Mouse (Mus musculus) midbrain, embryonic 11.5 days (tissue): ENCODE data around the gene Slc7a12. TPM values are rescaled to one million over a fixed set of nuclear protein-coding genes. Genes with fewer than 3 reads are reported as not detected.

ENCODE experiments used
- ATAC-seq: fragments of 200-750 bp; cut with Nextera tagmentation; 2 replicates; pipeline ENCODE4 v1.8.0; 2017; ENCODE audit warnings: moderate TSS enrichment, moderate library complexity; ENCODE audit not compliant: low FRiP score
- DNase-seq: peaks from one replicate; pipeline ENCODE4 v3.0.0; 2015; ENCODE audit warnings: low spot score; ENCODE audit errors: missing footprints
- H3K27ac ChIP-seq: fragments of 300-500 bp; sonication (generic); 2 replicates; pipeline ENCODE4 v1.5.1; 2014; ENCODE audit warnings: low read depth, low read length
- H3K27me3 ChIP-seq: fragments of 300-500 bp; sonication (generic); 2 replicates; pipeline ENCODE4 v1.6.1; 2014; ENCODE audit warnings: mild to moderate bottlenecking, low read length, moderate library complexity, mixed read lengths; ENCODE audit not compliant: control insufficient read depth, insufficient read depth
- H3K36me3 ChIP-seq: fragments of 300-500 bp; sonication (generic); 2 replicates; pipeline ENCODE4 v1.6.1; 2014; ENCODE audit warnings: mild to moderate bottlenecking, low read length, moderate library complexity, mixed read lengths; ENCODE audit not compliant: control insufficient read depth, insufficient read depth
- H3K4me1 ChIP-seq: fragments of 300-500 bp; sonication (generic); 2 replicates; pipeline ENCODE4 v1.6.1; 2014; ENCODE audit warnings: low read length; ENCODE audit not compliant: control insufficient read depth, insufficient read depth
- H3K4me2 ChIP-seq: fragments of 300-500 bp; sonication (generic); 2 replicates; pipeline ENCODE4 v1.6.1; 2014; ENCODE audit warnings: mild to moderate bottlenecking, moderate library complexity
- H3K4me3 ChIP-seq: fragments of 300-500 bp; sonication (generic); 2 replicates; pipeline ENCODE4 v1.5.1; 2014; ENCODE audit warnings: low read depth, low read length
- H3K9ac ChIP-seq: fragments of 300-500 bp; sonication (generic); 2 replicates; pipeline ENCODE4 v1.6.1; 2014; ENCODE audit warnings: low read length
- H3K9me3 ChIP-seq: fragments of 300-500 bp; sonication (generic); 2 replicates; pipeline ENCODE4 v1.6.1; 2016; ENCODE audit warnings: low read length; ENCODE audit not compliant: control insufficient read depth
- WGBS: fragments of 180-500 bp; shearing (Covaris S2); extraction: QIAGEN DNeasy Blood & Tissue Kit; methylation state at CpG from one replicate; pipeline ENCODE4 v1.1.7; 2014; 5-methylcytosine and 5-hydroxymethylcytosine counted together
- polyA plus RNA-seq: library from polyadenylated mRNA; unstranded; fragments of >200 nt; fragmentation: Nextera tagmentation; extraction: Ambion mirVana; gene quantifications from 2 replicates; pipeline ENCODE4 v1.2.1, GENCODE M21; 2014

Gene Slc7a12
- polyA plus RNA-seq, result not detected in 2 replicates

DNA sequence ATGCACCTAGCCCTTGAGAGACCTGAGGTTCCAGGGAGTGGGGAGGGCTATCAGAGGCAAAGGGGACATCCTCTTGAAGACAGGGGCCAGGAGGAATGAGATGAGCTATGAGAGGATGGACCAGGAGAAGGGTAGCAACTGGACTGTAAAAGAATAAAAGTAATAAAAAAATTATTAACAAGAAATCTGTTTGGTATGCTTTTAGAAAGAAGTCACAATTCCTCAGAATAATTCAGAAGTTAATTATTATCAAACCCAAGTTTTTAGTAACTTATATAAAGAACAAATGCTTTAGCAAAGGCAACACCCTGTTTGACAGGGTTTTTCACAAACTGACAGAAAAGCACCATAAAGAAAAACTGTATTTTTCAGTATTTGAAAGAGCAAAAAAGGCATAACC is at the start of gene Slc7a12:
TSS of gene Slc7a12 (plus strand) at position 301 of the 400 bp plus-strand sequence.
- Histone ChIP-seq H3K9me3 (no peaks in the 10 kb centered on the region), H3K4me2 (no peak within 1 kb of the TSS), H3K4me1 (no peaks in the 10 kb centered on the region), H3K4me3 (no peak within 1 kb of the TSS), H3K36me3 (no peaks in the 10 kb centered on the region), H3K9ac (no peak within 1 kb of the TSS), H3K27ac (no peak within 1 kb of the TSS), H3K27me3 (no peaks in the 10 kb centered on the region)
- ATAC-seq, result no peak
- no peak for DNase-seq

DNA sequence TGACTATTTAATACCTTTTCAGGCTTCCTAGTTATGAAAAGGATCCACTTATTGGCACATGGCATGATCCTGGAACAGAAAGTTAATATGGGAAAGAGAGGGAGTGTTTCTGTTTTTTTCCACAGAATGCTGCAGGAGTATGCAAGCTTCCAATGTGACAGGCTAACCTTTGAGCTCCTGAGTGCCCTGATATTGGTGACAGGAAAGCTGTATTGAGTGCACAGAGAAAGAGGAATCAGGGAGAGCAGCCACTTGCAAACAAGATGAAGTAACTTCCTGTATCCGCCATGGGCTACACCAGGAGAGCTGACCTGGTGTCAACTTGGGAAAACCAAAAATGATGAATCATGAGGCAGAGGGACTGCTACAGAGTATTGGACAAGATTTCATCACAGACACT is 48.1 kb upstream of the Slc7a12 start:
- H3K9ac ChIP-seq, result no peak overlapping the region
- ATAC-seq, result no peak
- H3K9me3 ChIP-seq, result no peaks in the 10 kb centered on the region
- no peak overlapping the region for H3K27ac ChIP-seq
- WGBS, result 83% methylated on average over 1 of the region's 1 CpGs
- no peak overlapping the region for H3K4me2 ChIP-seq
- no peak for DNase-seq
- no peak overlapping the region for H3K4me3 ChIP-seq
- H3K36me3 ChIP-seq, result no peaks in the 10 kb centered on the region
- no peaks in the 10 kb centered on the region for H3K4me1 ChIP-seq
- H3K27me3 ChIP-seq, result no peaks in the 10 kb centered on the region

DNA sequence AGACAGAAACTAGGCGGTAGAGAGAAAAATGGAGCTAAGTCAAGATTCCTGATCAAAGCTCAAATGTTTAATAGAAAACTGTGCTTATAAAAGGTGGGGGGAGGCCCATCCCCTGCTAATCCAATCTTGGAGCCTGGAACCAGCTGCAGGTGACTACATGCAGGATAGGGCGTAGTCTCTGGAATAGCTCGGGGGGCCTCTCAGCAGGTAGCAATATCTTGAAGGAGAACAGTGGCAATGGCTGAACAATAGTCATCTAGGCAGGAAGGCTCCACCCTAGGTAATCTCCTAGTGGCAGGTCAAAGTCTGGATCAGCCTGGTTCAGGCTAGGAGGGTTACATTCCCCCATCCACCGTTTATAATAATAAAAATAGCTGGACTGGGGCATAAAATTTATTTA is 34.5 kb upstream of the Slc7a12 start:
- no peaks in the 10 kb centered on the region for H3K9me3 ChIP-seq
- no peak for DNase-seq
- H3K9ac ChIP-seq, result no peak overlapping the region
- H3K4me2 ChIP-seq, result no peak overlapping the region
- no peak overlapping the region for H3K4me3 ChIP-seq
- no peaks in the 10 kb centered on the region for H3K4me1 ChIP-seq
- H3K36me3 ChIP-seq, result no peaks in the 10 kb centered on the region
- H3K27ac ChIP-seq, result no peak overlapping the region
- WGBS, result 82% methylated on average over 4 of the region's 4 CpGs
- ATAC-seq, result no peak
- no peaks in the 10 kb centered on the region for H3K27me3 ChIP-seq

DNA sequence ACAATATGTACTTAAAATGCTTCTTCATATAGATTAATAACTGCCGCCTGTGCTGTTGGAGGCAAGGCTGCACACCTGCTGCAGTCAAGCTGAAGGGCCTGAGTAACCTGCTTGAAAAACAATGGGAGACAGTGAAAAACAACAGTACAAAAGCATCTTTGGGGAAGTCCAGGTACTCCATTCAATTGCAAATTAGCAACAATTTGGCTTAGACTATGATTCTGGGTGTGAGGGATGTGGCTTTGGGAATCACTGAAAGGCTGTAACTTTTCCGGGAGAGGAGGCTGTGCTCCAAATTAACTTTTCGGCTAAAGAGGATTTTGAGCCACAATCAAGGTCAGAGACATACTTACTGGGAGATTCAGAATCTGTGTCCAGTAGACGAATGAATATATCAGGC is 33.8 kb upstream of the Slc7a12 start:
- Histone ChIP-seq H3K4me1 (no peaks in the 10 kb centered on the region), H3K4me3 (no peak overlapping the region), H3K9ac (no peak overlapping the region), H3K4me2 (no peak overlapping the region), H3K27me3 (no peaks in the 10 kb centered on the region), H3K36me3 (no peaks in the 10 kb centered on the region), H3K9me3 (no peaks in the 10 kb centered on the region), H3K27ac (no peak overlapping the region)
- WGBS, result 92% methylated on average over 4 of the region's 4 CpGs
- DNase-seq (no peak), ATAC-seq (no peak)

Other genes with a start within 250 kb of the Slc7a12 start
- gene 1810022K09Rik, start 130.6 kb downstream of the Slc7a12 start, polyA plus RNA-seq, result 521 and 592 TPM in 2 replicates
- gene Car13, start 161.0 kb downstream of the Slc7a12 start, polyA plus RNA-seq, result 2.9 and 3.4 TPM in 2 replicates